Mouse (Mus musculus) left cerebral cortex, postnatal 36 days (tissue): Measurements from ENCODE around the gene S100a3. TPM values are rescaled to one million over a fixed set of nuclear protein-coding genes. Genes with fewer than 3 reads are reported as not detected.

Source experiments
- total RNA-seq, 2 experiments: library from RNA; stranded (reverse); gene quantifications; 2 replicates each; pipeline ENCODE4 v1.2.3; 2021

The S100a3 gene
- total RNA-seq, 2 experiments from 2014 or later: 0.88 to 1.4 TPM

Other genes starting within 250 kb of the S100a3 start
- 1 to 10 TPM; 4.8 to 6.2 TPM for gene Slc27a3, start 170.6 kb upstream of the S100a3 start, total RNA-seq
- 10 to 100 TPM; 57.6 to 70.1 TPM for gene Ints3, start 127.0 kb upstream of the S100a3 start, total RNA-seq
- gene Npr1, start 94.7 kb upstream of the S100a3 start, total RNA-seq: 1 to 10 TPM; 2.5 to 4.2 TPM
- 10 to 100 TPM; 73.5 to 82.2 TPM for gene Ilf2, start 84.5 kb upstream of the S100a3 start, total RNA-seq
- 10 to 100 TPM; 52.8 to 54.7 TPM for gene Snapin, start 69.5 kb upstream of the S100a3 start, total RNA-seq
- gene Chtop, start 51.1 kb upstream of the S100a3 start, total RNA-seq: 100 to 1,000 TPM; 160 to 168 TPM
- 100 to 1,000 TPM; 118 to 137 TPM for gene S100a1, start 46.2 kb upstream of the S100a3 start, total RNA-seq
- 10 to 100 TPM; 20.9 to 21.8 TPM for gene S100a13, start 46.1 kb upstream of the S100a3 start, total RNA-seq
- under 1 TPM; 0.34 to 0.44 TPM for gene S100a14, start 33.7 kb upstream of the S100a3 start, total RNA-seq
- 10 to 100 TPM; 79.4 to 89.8 TPM for gene S100a16, start 23.3 kb upstream of the S100a3 start, total RNA-seq
- not detected for gene S100a2, start 29.7 kb downstream of the S100a3 start, total RNA-seq
- not detected for gene Gm42674, start 41.3 kb downstream of the S100a3 start, total RNA-seq
- gene S100a4, start 43.2 kb downstream of the S100a3 start, total RNA-seq: 1 to 10 TPM; 3.7 to 4.0 TPM
- not detected for gene S100a5, start 47.9 kb downstream of the S100a3 start, total RNA-seq
- gene S100a6, start 52.3 kb downstream of the S100a3 start, total RNA-seq: 10 to 100 TPM; 28.7 to 30.9 TPM
- gene S100a7a, start 93.4 kb downstream of the S100a3 start, total RNA-seq: under 1 TPM; 0.57 to 0.59 TPM
- gene S100a8, start 108.4 kb downstream of the S100a3 start, total RNA-seq: 1 to 10 TPM in 1 of 2 experiments, not detected in 1; 1.5 TPM
- gene S100a9, start 135.1 kb downstream of the S100a3 start, total RNA-seq: not detected
- gene Pglyrp4, start 166.3 kb downstream of the S100a3 start, total RNA-seq: not detected
- not detected for gene Gm5849, start 217.3 kb downstream of the S100a3 start, total RNA-seq